Mouse (Mus musculus): ENCODE measurements around the gene Itgb7.

Gene Itgb7

GRCm38 (mm10) chr15:102193652-102194051 is 38.1 kb downstream of the Itgb7 start:
- no peak for DNase-seq (ENCODE audit: low spot score)

- no peak for DNase-seq (ENCODE audit: low spot score)
Observed at GRCm38 (mm10) chr15:102192820-102193386, 38.8 kb downstream of the Itgb7 start.

GRCm38 (mm10) chr15:102192271-102192812 is 39.4 kb downstream of the Itgb7 start:
- DNase-seq (ENCODE audit: low spot score), result no peak

GRCm38 (mm10) chr15:102191699-102192098 is 40.0 kb downstream of the Itgb7 start:
- no peak for DNase-seq (ENCODE audit: low spot score)

GRCm38 (mm10) chr15:102188883-102189282 is 42.9 kb downstream of the Itgb7 start:
- no peak for DNase-seq (ENCODE audit: low spot score)

GRCm38 (mm10) chr15:102188096-102188495 is 43.6 kb downstream of the Itgb7 start:
- no peak for DNase-seq (ENCODE audit: low spot score)

- no peak for DNase-seq (ENCODE audit: low spot score)
Observed at GRCm38 (mm10) chr15:102186239-102186638, 45.5 kb downstream of the Itgb7 start.

GRCm38 (mm10) chr15:102183076-102183475 is 48.7 kb downstream of the Itgb7 start:
- DNase-seq (ENCODE audit: low spot score), result no peak

GRCm38 (mm10) chr15:102179924-102180323 is 51.8 kb downstream of the Itgb7 start:
- DNase-seq (ENCODE audit: low spot score), result no peak

- DNase-seq (ENCODE audit: low spot score), result no peak
Observed at GRCm38 (mm10) chr15:102179106-102179505, 52.6 kb downstream of the Itgb7 start.

- DNase-seq (ENCODE audit: low spot score), result peak; percentile 73
Observed at GRCm38 (mm10) chr15:102178279-102178678, 53.5 kb downstream of the Itgb7 start.

- no peak for DNase-seq (ENCODE audit: low spot score)
Observed at GRCm38 (mm10) chr15:102177417-102177816, 54.3 kb downstream of the Itgb7 start.

GRCm38 (mm10) chr15:102176571-102177316 is 55.0 kb downstream of the Itgb7 start:
- no peak for DNase-seq (ENCODE audit: low spot score)

GRCm38 (mm10) chr15:102175736-102176319 is 55.9 kb downstream of the Itgb7 start:
- DNase-seq (ENCODE audit: low spot score), result no peak

- DNase-seq (ENCODE audit: low spot score), result no peak
Observed at GRCm38 (mm10) chr15:102173581-102173980, 58.2 kb downstream of the Itgb7 start.

GRCm38 (mm10) chr15:102169064-102169463 is 62.7 kb downstream of the Itgb7 start:
- DNase-seq (ENCODE audit: low spot score), result no peak

GRCm38 (mm10) chr15:102167620-102168021 is 64.1 kb downstream of the Itgb7 start:
- no peak for DNase-seq (ENCODE audit: low spot score)
